Mouse (Mus musculus) limb, embryonic 14.5 days (tissue): ENCODE measurements around the gene Rcor1. TPM values are rescaled to one million over a fixed set of nuclear protein-coding genes. Genes with fewer than 3 reads are reported as not detected.
A peak's percentile ranks its signal among the peaks of the same experiment; 100 is the strongest.

Experiments used
- ATAC-seq: fragments of 200-750 bp; cut with Nextera tagmentation; 2 replicates; pipeline ENCODE4 v1.8.0; 2017; ENCODE audit warnings: low read depth, moderate number of reproducible peaks, moderate TSS enrichment; ENCODE audit not compliant: low FRiP score
- DNase-seq: peaks from one replicate; pipeline ENCODE4 v3.0.0-alpha.2; 2015; ENCODE audit warnings: low spot score
- H3K27ac ChIP-seq: fragments of 300-500 bp; sonication (generic); replicated peaks from 2 replicates; pipeline ENCODE4 v1.5.1; 2014; ENCODE audit warnings: low read depth, mild to moderate bottlenecking, low read length, moderate library complexity, mixed read lengths
- H3K27me3 ChIP-seq: fragments of 300-500 bp; sonication (generic); 2 replicates; pipeline ENCODE4 v1.6.1; 2014; ENCODE audit warnings: low read length, mixed read lengths; ENCODE audit not compliant: control insufficient read depth, insufficient read depth
- H3K36me3 ChIP-seq: fragments of 300-500 bp; sonication (generic); 2 replicates; pipeline ENCODE4 v1.6.1; 2014; ENCODE audit warnings: mild to moderate bottlenecking, low read length, moderate library complexity, mixed read lengths; ENCODE audit not compliant: control insufficient read depth, insufficient read depth
- H3K4me1 ChIP-seq: fragments of 300-500 bp; sonication (generic); 2 replicates; pipeline ENCODE4 v1.6.1; 2014; ENCODE audit warnings: antibody characterized with exemption, low read length, mixed read lengths; ENCODE audit not compliant: control insufficient read depth, insufficient read depth
- H3K4me2 ChIP-seq: fragments of 300-500 bp; sonication (generic); replicated peaks from 2 replicates; pipeline ENCODE4 v1.6.1; 2014; ENCODE audit warnings: low read depth, mild to moderate bottlenecking, low read length, moderate library complexity; ENCODE audit not compliant: severe bottlenecking
- H3K4me3 ChIP-seq: fragments of 300-500 bp; sonication (generic); replicated peaks from 2 replicates; pipeline ENCODE4 v1.5.1; 2014; ENCODE audit warnings: low read length
- H3K9ac ChIP-seq: fragments of 300-500 bp; sonication (generic); 2 replicates; pipeline ENCODE4 v1.6.1; 2014; ENCODE audit warnings: mild to moderate bottlenecking, low read depth, low read length, moderate library complexity; ENCODE audit not compliant: severe bottlenecking
- H3K9me3 ChIP-seq: fragments of 300-500 bp; sonication (generic); 2 replicates; pipeline ENCODE4 v1.6.1; 2016; ENCODE audit warnings: low read length; ENCODE audit not compliant: control insufficient read depth
- POLR2A ChIP-seq: fragments of 200-500 bp; IDR thresholded peaks from 2 replicates; pipeline ENCODE4 v1.8.0; 2012; ENCODE audit warnings: inconsistent platforms, mild to moderate bottlenecking, moderate library complexity, borderline replicate concordance; ENCODE audit not compliant: insufficient read depth, insufficient read length; ENCODE audit errors: extremely low read depth
- WGBS: fragments of 180-500 bp; shearing (Covaris S2); extraction: QIAGEN DNeasy Blood & Tissue Kit; methylation state at CpG from one replicate; pipeline ENCODE4 v1.1.7; 2014; 5-methylcytosine and 5-hydroxymethylcytosine counted together
- polyA plus RNA-seq, 2 experiments: library from polyadenylated mRNA; depleted of rRNA in 1 of 2; stranded (reverse) in 1 of 2; unstranded in 1 of 2; fragments of >200 nt; fragmentation: Nextera tagmentation in 1 of 2; extraction: Ambion mirVana in 1 of 2; gene quantifications; 2 replicates each; pipeline versions ENCODE4 v1.2.1 to v1.2.3; 2012 to 2014

Gene Rcor1
- polyA plus RNA-seq, 2 experiments: 17.7 to 29.4 TPM

DNA sequence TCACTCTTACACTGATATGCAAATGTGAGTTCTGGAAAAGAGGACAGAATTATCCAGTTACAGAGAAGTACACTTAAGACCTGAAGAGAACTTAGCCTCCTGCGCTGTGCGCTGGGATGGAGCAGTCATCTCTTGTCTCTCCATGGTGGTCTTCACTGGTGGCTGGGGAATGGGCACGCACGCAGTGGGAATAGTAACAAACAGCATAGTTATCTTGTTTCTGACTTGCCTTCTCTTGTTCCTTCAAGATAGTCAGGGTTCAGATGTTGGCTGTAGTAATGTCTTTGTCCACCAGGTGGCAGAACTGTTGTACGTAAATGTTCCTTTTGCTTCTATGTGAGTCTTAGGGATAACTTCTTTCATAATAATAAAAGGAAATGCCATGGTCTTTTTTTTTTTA, 49.0 kb downstream of the Rcor1 start:
- Histone ChIP-seq H3K27me3 (no peaks in the 10 kb centered on the region), H3K9me3 (no peaks in the 10 kb centered on the region), H3K4me2 (no peak overlapping the region), H3K4me3 (no peak overlapping the region), H3K9ac (no peak overlapping the region), H3K36me3 (peaks cover 12% of the 10 kb centered on the region), H3K27ac (no peak overlapping the region), H3K4me1 (peaks cover 2% of the 10 kb centered on the region; the same call in 1 of the 2 replicates)
- no peak for ATAC-seq
- 27% methylated on average over 5 of the region's 5 CpGs for WGBS
- TF ChIP-seq POLR2A: no peak
- peak; percentile 78 for DNase-seq

DNA sequence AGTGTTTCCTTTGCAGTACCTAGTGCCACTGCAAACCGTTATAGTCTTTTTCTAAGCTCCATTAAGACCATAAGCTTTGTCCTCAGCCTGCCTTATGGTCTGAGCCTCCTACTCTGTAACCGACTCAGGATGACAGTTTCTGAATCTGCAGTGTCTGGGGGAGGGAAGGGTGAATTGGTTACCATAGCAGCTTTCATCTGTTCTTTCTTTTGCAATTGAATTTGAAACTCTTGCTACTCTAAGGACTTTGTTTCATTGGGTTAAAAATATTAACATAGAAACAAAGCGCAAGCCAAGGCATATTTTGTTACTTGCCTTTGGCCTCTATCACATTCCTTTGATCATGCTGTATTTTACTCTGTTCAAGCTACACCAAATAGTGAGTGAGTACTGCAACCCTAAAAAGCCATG, 49.6 kb downstream of the Rcor1 start:
- H3K36me3 ChIP-seq: peaks cover 10% of the 10 kb centered on the region
- ATAC-seq: no peak
- no peak for DNase-seq
- H3K27me3 ChIP-seq: no peaks in the 10 kb centered on the region
- no peak overlapping the region for H3K4me3 ChIP-seq
- no peaks in the 10 kb centered on the region for H3K9me3 ChIP-seq
- TF ChIP-seq POLR2A: no peak
- H3K9ac ChIP-seq: no peak overlapping the region
- H3K4me1 ChIP-seq: peaks cover 2% of the 10 kb centered on the region; the same call in 1 of the 2 replicates
- H3K4me2 ChIP-seq: no peak overlapping the region
- no peak overlapping the region for H3K27ac ChIP-seq
- 63% methylated on average over 3 of the region's 3 CpGs for WGBS

DNA sequence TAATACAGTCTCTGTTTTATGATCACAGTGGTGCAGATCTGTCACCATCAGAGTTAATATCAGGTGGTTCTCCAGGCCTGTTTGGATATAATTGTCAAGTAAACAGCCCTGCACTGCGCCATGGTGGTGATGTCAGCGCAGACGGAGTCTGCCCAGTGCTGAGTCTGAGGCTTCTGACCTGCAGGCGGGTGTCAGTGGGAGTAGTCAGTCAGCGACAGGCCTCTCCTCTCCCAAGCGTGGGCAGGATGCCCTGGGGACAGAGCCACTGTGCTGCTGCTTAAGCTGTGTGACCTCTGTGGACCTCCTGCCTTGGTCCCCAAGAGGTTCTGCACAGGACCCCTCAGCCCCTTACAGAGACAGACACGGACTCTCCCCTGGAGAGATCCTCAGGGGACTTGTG, 50.0 kb downstream of the Rcor1 start:
- no peak for TF ChIP-seq POLR2A
- WGBS: 69% methylated on average over 7 of the region's 7 CpGs
- no peaks in the 10 kb centered on the region for H3K27me3 ChIP-seq
- H3K9me3 ChIP-seq: no peaks in the 10 kb centered on the region
- no peak overlapping the region for H3K9ac ChIP-seq
- no peak for DNase-seq
- peaks cover 9% of the 10 kb centered on the region for H3K36me3 ChIP-seq
- no peak for ATAC-seq
- no peak overlapping the region for H3K27ac ChIP-seq
- H3K4me2 ChIP-seq: no peak overlapping the region
- peaks cover 2% of the 10 kb centered on the region; the same call in 1 of the 2 replicates for H3K4me1 ChIP-seq
- H3K4me3 ChIP-seq: no peak overlapping the region

DNA sequence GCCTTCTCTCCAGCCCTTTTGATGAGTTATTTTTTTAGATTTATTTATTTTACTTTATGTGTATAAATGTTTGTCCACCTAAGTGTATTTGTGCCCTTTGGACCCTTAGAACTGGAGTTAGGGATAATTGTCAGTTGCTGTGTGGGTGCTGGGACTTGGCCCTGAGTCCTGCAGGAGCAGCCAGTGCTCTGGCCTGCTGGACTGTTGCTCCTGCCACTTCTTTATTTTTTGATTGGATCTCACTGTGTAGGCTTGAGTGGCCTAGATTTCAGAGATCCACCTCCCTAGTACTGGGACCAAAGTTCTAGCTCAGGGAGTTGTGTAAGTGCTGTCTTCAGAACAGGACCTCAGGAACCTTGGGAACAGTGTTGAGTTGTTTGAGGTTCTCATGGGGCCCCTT, 51.6 kb downstream of the Rcor1 start:
- no peaks in the 10 kb centered on the region for H3K27me3 ChIP-seq
- TF ChIP-seq POLR2A: no peak
- no peak overlapping the region for H3K4me3 ChIP-seq
- H3K36me3 ChIP-seq: peaks cover 18% of the 10 kb centered on the region
- no peaks in the 10 kb centered on the region for H3K9me3 ChIP-seq
- no peak for ATAC-seq
- no peak overlapping the region for H3K9ac ChIP-seq
- H3K4me2 ChIP-seq: no peak overlapping the region
- no peak for DNase-seq
- H3K4me1 ChIP-seq: peaks cover 2% of the 10 kb centered on the region; the same call in 1 of the 2 replicates
- H3K27ac ChIP-seq: no peak overlapping the region

DNA sequence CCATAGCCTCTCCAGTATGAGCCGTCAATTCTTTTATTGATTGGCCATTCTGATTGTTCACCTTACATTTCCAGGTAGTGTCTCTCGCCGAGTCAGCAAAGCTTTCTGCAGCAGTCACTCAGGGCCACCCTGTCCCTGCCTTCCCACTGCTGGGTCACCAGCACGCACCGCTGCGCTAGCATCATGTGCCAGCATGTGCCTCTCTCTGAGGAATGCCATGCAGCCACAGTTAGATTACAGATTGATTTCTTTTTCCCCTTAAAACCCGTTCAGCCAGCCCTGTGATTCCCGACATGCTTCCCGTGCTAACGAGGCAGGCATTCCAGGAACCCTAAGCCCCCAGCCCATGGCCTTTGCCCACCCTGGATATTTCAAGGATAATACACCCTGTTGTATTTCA, 52.8 kb downstream of the Rcor1 start:
- 73% methylated on average over 10 of the region's 10 CpGs for WGBS
- no peak for ATAC-seq
- no peak overlapping the region for H3K4me2 ChIP-seq
- H3K27me3 ChIP-seq: no peaks in the 10 kb centered on the region
- H3K4me3 ChIP-seq: no peak overlapping the region
- peaks cover 2% of the 10 kb centered on the region; the same call in 1 of the 2 replicates for H3K4me1 ChIP-seq
- DNase-seq: no peak
- no peak for TF ChIP-seq POLR2A
- no peaks in the 10 kb centered on the region for H3K9me3 ChIP-seq
- no peak overlapping the region for H3K9ac ChIP-seq
- H3K36me3 ChIP-seq: peaks cover 26% of the 10 kb centered on the region
- H3K27ac ChIP-seq: no peak overlapping the region

DNA sequence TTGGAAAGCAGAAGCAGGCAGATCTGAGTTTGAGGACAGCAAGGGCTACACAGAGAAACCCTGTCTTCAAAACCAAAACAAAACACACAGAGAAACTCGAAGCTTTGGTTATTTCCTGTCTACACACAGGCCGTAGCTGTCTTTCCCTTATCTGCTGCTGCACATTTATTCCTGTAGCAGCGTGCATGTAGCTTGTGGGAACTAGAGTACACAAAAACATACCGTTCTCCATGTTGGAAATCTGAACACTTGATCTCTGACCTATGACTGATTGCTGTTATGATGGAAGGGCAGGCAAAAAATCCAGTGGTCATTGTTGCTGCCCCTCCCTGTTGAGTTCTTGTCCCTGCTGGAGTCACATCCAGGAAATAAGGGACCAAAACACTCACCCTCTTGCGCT, 54.9 kb downstream of the Rcor1 start:
- H3K27ac ChIP-seq: no peak overlapping the region
- no peak for ATAC-seq

More for the DNA sequence above, 54.9 kb downstream of the Rcor1 start:
- H3K9ac ChIP-seq: no peak overlapping the region
- H3K4me1 ChIP-seq: no peaks in the 10 kb centered on the region; the same call in 1 of the 2 replicates
- H3K27me3 ChIP-seq: no peaks in the 10 kb centered on the region
- no peaks in the 10 kb centered on the region for H3K9me3 ChIP-seq
- peaks cover 35% of the 10 kb centered on the region for H3K36me3 ChIP-seq
- no peak overlapping the region for H3K4me2 ChIP-seq
- whole genome bisulfite sequencing: 88% methylated on average over 5 of the region's 5 CpGs
- no peak for TF ChIP-seq POLR2A
- no peak overlapping the region for H3K4me3 ChIP-seq
- no peak for DNase-seq
